Mouse (Mus musculus): Measurements from ENCODE around the gene Narfl. TPM values are rescaled to one million over a fixed set of nuclear protein-coding genes. Genes with fewer than 3 reads are reported as not detected.

The Narfl gene
- total and polyA plus RNA-seq, 3 experiments: 30.6 to 34.3 TPM; not detected in 1

GRCm38 (mm10) chr17:25795609-25796092 lies 22.1 kb downstream of the Narfl start, which contains the start of gene AC134908.4:
TSS of gene AC134908.4 (minus strand) at chr17:25795659.
- Histone ChIP-seq H3K27me3 (ENCODE audit: control insufficient read depth in 1 of 2, insufficient read depth in 2 of 2, low read length in 2 of 2) (no peaks in the 10 kb centered on the region), H3K36me3 (ENCODE audit: control insufficient read depth in 1 of 2, insufficient read depth in 2 of 2, low read length in 2 of 2) (peaks cover 0 to 8% of the 10 kb centered on the region in 2 experiments; a peak in 1 of 4 replicates), H3K79me2 (ENCODE audit: control insufficient read depth, insufficient read depth, low read length, poor library complexity) (peaks cover 20% of the 10 kb centered on the region), H3K9me3 (replicated peaks; ENCODE audit: insufficient read depth, low read length) (no peaks in the 10 kb centered on the region), H3K27ac (ENCODE audit: control insufficient read depth, low read depth, low read length) (no peak within 1 kb of the TSS), H3K4me1 (ENCODE audit: control insufficient read depth in 1 of 2, insufficient read depth in 2 of 2, low read length in 2 of 2) (peaks cover 0 to 29% of the 10 kb centered on the region in 2 experiments; a peak in 2 of 4 replicates), H3K9ac (ENCODE audit: control insufficient read depth, low read depth, low read length, poor library complexity, severe bottlenecking) (peak within 1 kb of the TSS; percentile 73), H3K4me3 (ENCODE audit: control insufficient read depth in 1 of 2, insufficient read depth in 1 of 2, low read depth in 2 of 2, low read length in 2 of 2) (peak within 1 kb of the TSS; percentile 69 to 95)
- no peak for DNase-seq (ENCODE audit: low read depth, low spot score)
- no peak for TF ChIP-seq USF1 (IDR thresholded peaks at IDR 0.05; ENCODE audit: low read depth, low read length)
- TF ChIP-seq CHD2 (IDR thresholded peaks at IDR 0.05; ENCODE audit: low read length): no peak
- no peak for TF ChIP-seq TCF12 (IDR thresholded peaks at IDR 0.05; ENCODE audit: low read depth, low read length)
- TF ChIP-seq ZKSCAN1 (IDR thresholded peaks at IDR 0.05; ENCODE audit: low read depth, low read length): no peak
- TF ChIP-seq MAFK (IDR thresholded peaks at IDR 0.05; ENCODE audit: borderline replicate concordance, low read depth, low read length): no peak
- TF ChIP-seq EP300 (IDR thresholded peaks at IDR 0.05; ENCODE audit: low read depth in 1 of 2, low read length in 2 of 2): no peak
- no peak for TF ChIP-seq E2F4 (IDR thresholded peaks at IDR 0.05; ENCODE audit: borderline replicate concordance, low read depth, low read length)
- no peak for TF ChIP-seq USF2 (IDR thresholded peaks at IDR 0.05; ENCODE audit: borderline replicate concordance in 1 of 2, insufficient read depth in 1 of 2, low read depth in 1 of 2, low read length in 2 of 2)
- no peak for TF ChIP-seq MEF2A (IDR thresholded peaks at IDR 0.05; ENCODE audit: extremely low read depth, insufficient replicate concordance, low read depth, low read length, poor library complexity, severe bottlenecking)
- TF ChIP-seq MXI1 (IDR thresholded peaks at IDR 0.05; ENCODE audit: low read depth, low read length): no peak
- no peak for TF ChIP-seq NELFE (IDR thresholded peaks at IDR 0.05; ENCODE audit: low read depth, low read length)
- no peak for TF ChIP-seq GATA1 (IDR thresholded peaks at IDR 0.05; ENCODE audit: low read depth, low read length)
- no peak for TF ChIP-seq SIN3A (IDR thresholded peaks at IDR 0.05; ENCODE audit: low read length)

DNA sequence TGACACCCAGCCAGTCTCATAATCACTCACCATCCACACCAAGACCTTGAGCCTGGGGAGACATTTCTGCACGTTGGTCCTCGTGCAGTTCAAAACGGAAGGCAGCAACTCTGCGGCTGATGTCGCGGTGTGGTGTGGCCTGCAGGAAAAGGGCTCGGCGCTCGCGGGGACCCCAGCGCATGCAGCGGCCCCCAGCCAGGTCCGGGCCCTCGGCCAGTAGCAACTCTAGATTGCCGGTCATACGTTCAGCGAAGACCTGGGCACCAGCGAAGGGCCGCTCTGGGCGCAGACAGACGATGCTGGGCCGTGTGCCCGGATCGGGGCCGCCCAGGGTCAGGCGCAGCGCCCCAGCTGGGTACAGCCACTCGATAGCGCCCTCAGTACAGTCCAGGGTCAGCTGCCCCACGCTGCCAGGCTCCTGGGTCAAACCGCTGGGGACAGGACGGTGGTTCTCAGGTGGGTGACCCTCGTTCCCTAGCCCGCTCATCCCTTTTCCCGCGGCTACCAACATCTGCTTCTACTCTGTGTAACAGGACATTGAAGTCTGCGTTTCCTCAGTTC lies 22.7 kb downstream of the Narfl start:
- Histone ChIP-seq H3K4me3 (ENCODE audit: control insufficient read depth in 1 of 2, insufficient read depth in 1 of 2, low read depth in 2 of 2, low read length in 2 of 2) (peak overlapping the region; percentile 69 to 95), H3K36me3 (ENCODE audit: control insufficient read depth in 1 of 2, insufficient read depth in 2 of 2, low read length in 2 of 2) (peaks cover 0 to 4% of the 10 kb centered on the region in 2 experiments; a peak in 1 of 4 replicates), H3K79me2 (ENCODE audit: control insufficient read depth, insufficient read depth, low read length, poor library complexity) (peaks cover 19% of the 10 kb centered on the region), H3K4me1 (ENCODE audit: control insufficient read depth in 1 of 2, insufficient read depth in 2 of 2, low read length in 2 of 2) (peaks cover 0 to 24% of the 10 kb centered on the region in 2 experiments; a peak in 1 of 4 replicates), H3K27ac (ENCODE audit: control insufficient read depth, low read depth, low read length) (no peak overlapping the region), H3K9me3 (replicated peaks; ENCODE audit: insufficient read depth, low read length) (no peaks in the 10 kb centered on the region), H3K9ac (ENCODE audit: control insufficient read depth, low read depth, low read length, poor library complexity, severe bottlenecking) (peak overlapping the region; percentile 73), H3K27me3 (ENCODE audit: control insufficient read depth in 1 of 2, insufficient read depth in 2 of 2, low read length in 2 of 2) (no peaks in the 10 kb centered on the region)
- peak; percentile 40 for DNase-seq (ENCODE audit: low read depth, low spot score)
- TF ChIP-seq MEF2A (IDR thresholded peaks at IDR 0.05; ENCODE audit: extremely low read depth, insufficient replicate concordance, low read depth, low read length, poor library complexity, severe bottlenecking): no peak
- TF ChIP-seq POLR2A (IDR thresholded peaks at IDR 0.05; ENCODE audit: control insufficient read depth in 1 of 2, insufficient read depth in 1 of 2, low read depth in 1 of 2, low read length in 2 of 2, poor library complexity in 1 of 2): 0 out of 4 replicates have a peak, but pooled peaks of 1 of the 2 experiments have one; percentile 1
- no peak for TF ChIP-seq MYB (IDR thresholded peaks at IDR 0.05; ENCODE audit: low read depth, low read length)
- TF ChIP-seq SIN3A (IDR thresholded peaks at IDR 0.05; ENCODE audit: low read length): no peak
- no peak for TF ChIP-seq ZC3H11A (IDR thresholded peaks at IDR 0.05; ENCODE audit: low read depth, low read length)
- TF ChIP-seq POLR2AphosphoS5 (IDR thresholded peaks at IDR 0.05; ENCODE audit: borderline replicate concordance, low read depth, low read length): no peak
- no peak for TF ChIP-seq BHLHE40 (IDR thresholded peaks at IDR 0.05; ENCODE audit: borderline replicate concordance, low read depth, low read length)
- TF ChIP-seq TCF12 (IDR thresholded peaks at IDR 0.05; ENCODE audit: low read depth, low read length): no peak
